Mouse (Mus musculus) heart, embryonic 11.5 days (tissue): ENCODE measurements around the gene Umps. TPM values are rescaled to one million over a fixed set of nuclear protein-coding genes. Genes with fewer than 3 reads are reported as not detected.

Experiments used
- ATAC-seq: fragments of 200-750 bp; cut with Nextera tagmentation; replicated peaks from 2 replicates; pipeline ENCODE4 v1.8.0; 2017; ENCODE audit warnings: moderate library complexity; ENCODE audit not compliant: insufficient number of reproducible peaks, low FRiP score, low TSS enrichment
- H3K27ac ChIP-seq: fragments of 300-500 bp; sonication (generic); 2 replicates; pipeline ENCODE4 v1.5.1; 2014; ENCODE audit warnings: mild to moderate bottlenecking, low read depth, low read length
- H3K27me3 ChIP-seq: fragments of 300-500 bp; sonication (generic); 2 replicates; pipeline ENCODE4 v1.6.1; 2014; ENCODE audit warnings: mild to moderate bottlenecking, low read length, mixed read lengths; ENCODE audit not compliant: control insufficient read depth, insufficient read depth
- H3K36me3 ChIP-seq: fragments of 300-500 bp; sonication (generic); 2 replicates; pipeline ENCODE4 v1.6.1; 2014; ENCODE audit warnings: mild to moderate bottlenecking, low read length, moderate library complexity, mixed read lengths; ENCODE audit not compliant: control insufficient read depth, insufficient read depth
- H3K4me1 ChIP-seq: fragments of 300-500 bp; sonication (generic); 2 replicates; pipeline ENCODE4 v1.6.1; 2014; ENCODE audit warnings: low read length; ENCODE audit not compliant: control insufficient read depth, insufficient read depth
- H3K4me2 ChIP-seq: fragments of 300-500 bp; sonication (generic); 2 replicates; pipeline ENCODE4 v1.6.1; 2014; ENCODE audit warnings: mild to moderate bottlenecking, moderate library complexity
- H3K4me3 ChIP-seq: fragments of 300-500 bp; sonication (generic); 2 replicates; pipeline ENCODE4 v1.5.1; 2014; ENCODE audit warnings: low read depth, low read length
- H3K9ac ChIP-seq: fragments of 300-500 bp; sonication (generic); 2 replicates; pipeline ENCODE4 v1.6.1; 2014; ENCODE audit warnings: mild to moderate bottlenecking, low read depth, low read length, moderate library complexity
- H3K9me3 ChIP-seq: fragments of 300-500 bp; sonication (generic); replicated peaks from 2 replicates; pipeline ENCODE4 v1.6.1; 2016; ENCODE audit warnings: low read length; ENCODE audit not compliant: control insufficient read depth
- WGBS: fragments of 180-500 bp; shearing (Covaris S2); extraction: QIAGEN DNeasy Blood & Tissue Kit; methylation state at CpG from one replicate; pipeline ENCODE4 v1.1.7; 2014; ENCODE audit not compliant: insufficient replicate concordance; 5-methylcytosine and 5-hydroxymethylcytosine counted together
- polyA plus RNA-seq: library from polyadenylated mRNA; unstranded; fragments of >200 nt; fragmentation: Nextera tagmentation; extraction: Ambion mirVana; gene quantifications from 2 replicates; pipeline ENCODE4 v1.2.1, GENCODE M21; 2014

Gene Umps
- polyA plus RNA-seq, 1 experiment from 2014 or later: 43.0 TPM

DNA sequence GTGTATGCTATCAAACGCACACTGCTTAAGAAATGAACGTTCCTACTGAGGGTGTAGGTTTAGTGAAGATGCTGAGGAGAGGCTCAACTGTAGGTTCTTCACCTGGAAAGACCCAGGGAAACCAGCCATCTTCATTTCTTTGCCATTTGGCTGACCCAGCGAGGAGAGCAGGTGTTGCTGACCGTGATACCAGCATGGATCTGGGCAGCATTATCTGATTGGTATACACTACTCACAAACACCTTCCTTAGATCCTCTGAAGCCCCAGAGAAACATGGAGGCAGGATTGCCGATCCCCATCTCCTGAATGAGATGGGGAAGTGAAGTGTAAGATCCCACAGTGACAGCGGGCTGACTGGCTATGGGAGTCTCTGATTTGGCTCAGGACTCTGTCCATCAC is 31.2 kb upstream of the Umps start:
- Histone ChIP-seq H3K27me3 (no peaks in the 10 kb centered on the region), H3K9me3 (no peaks in the 10 kb centered on the region), H3K27ac (no peak overlapping the region), H3K4me2 (no peak overlapping the region), H3K4me3 (no peak overlapping the region), H3K9ac (no peak overlapping the region), H3K36me3 (no peaks in the 10 kb centered on the region), H3K4me1 (peaks cover under 1% of the 10 kb centered on the region; the same call in 1 of the 2 replicates)
- ATAC-seq: no peak
- WGBS: 69% methylated on average over 6 of the region's 6 CpGs

DNA sequence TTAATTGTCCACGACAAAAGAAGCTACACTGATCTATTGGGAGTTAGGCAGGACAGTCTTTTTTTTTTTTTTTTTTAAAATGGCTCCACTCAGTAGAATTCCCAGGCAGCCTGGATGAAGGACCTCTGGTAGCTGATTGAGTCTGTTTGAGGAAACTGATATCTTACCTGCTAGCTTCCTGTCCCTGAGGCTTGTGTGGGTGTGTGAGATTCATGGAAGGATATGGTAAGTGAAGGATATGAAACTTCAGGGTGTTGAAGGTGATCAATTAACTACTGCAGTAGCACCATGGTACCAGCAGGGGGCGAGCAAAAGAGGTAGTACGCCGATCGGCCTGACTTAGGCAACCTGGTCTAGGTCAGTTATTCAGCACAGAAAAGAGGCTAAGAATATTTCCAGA is 29.2 kb upstream of the Umps start:
- Histone ChIP-seq H3K9me3 (no peaks in the 10 kb centered on the region), H3K4me1 (no peaks in the 10 kb centered on the region), H3K27ac (no peak overlapping the region), H3K4me2 (no peak overlapping the region), H3K4me3 (no peak overlapping the region), H3K9ac (no peak overlapping the region), H3K27me3 (no peaks in the 10 kb centered on the region), H3K36me3 (no peaks in the 10 kb centered on the region)
- ATAC-seq: no peak
- 11% methylated on average over 5 of the region's 5 CpGs for WGBS

DNA sequence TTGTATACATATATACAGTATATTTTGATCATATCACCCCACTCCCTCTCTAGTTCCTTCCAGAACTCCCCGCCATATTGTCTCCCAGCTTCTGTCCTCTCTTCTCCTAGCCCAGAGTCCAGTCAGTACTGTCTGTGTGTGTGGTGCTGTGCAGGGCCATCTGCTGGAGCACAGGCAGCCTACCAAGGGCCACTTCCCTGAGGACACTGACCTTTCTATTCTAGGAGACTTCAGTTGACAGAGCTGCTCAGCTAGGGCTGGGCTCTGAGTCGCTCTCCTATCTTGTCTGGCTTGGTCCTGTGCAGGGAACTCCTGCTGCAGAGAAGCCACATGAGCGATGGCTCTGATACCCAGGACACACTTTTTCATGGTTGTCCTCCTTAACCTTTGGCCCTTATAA is 28.7 kb upstream of the Umps start:
- ATAC-seq: no peak
- 62% methylated on average over 3 of the region's 3 CpGs for WGBS
- H3K27me3 ChIP-seq: no peaks in the 10 kb centered on the region

DNA sequence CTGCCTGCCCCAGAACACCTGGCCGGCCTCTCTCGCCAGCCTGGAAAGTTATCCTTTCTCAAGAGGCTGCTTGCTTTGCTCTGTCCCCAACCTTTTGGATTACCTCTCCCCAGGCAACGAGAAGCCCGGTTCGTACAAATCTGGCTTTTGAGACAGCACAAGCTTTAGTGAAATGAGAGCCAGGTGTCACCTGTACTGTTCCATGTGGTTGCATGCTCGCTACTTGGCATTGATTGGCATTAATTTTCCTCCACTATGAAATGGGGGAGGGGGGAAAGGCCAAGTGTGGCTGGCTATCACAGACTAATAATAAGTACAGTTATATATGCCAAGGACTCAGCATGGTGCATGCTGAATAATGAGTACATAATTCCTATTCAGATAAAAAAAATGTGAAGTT is 27.5 kb upstream of the Umps start:
- H3K9me3 ChIP-seq: no peaks in the 10 kb centered on the region
- H3K4me3 ChIP-seq: no peak overlapping the region
- H3K27ac ChIP-seq: no peak overlapping the region
- WGBS: 89% methylated on average over 6 of the region's 6 CpGs
- no peak for ATAC-seq
- no peak overlapping the region for H3K4me2 ChIP-seq
- no peaks in the 10 kb centered on the region for H3K4me1 ChIP-seq
- H3K9ac ChIP-seq: no peak overlapping the region
- H3K27me3 ChIP-seq: no peaks in the 10 kb centered on the region
- H3K36me3 ChIP-seq: no peaks in the 10 kb centered on the region

More for the DNA sequence above, 28.7 kb upstream of the Umps start:
- no peak overlapping the region for H3K9ac ChIP-seq
- H3K4me1 ChIP-seq: no peaks in the 10 kb centered on the region
- no peak overlapping the region for H3K27ac ChIP-seq
- H3K4me2 ChIP-seq: no peak overlapping the region
- H3K9me3 ChIP-seq: no peaks in the 10 kb centered on the region
- H3K36me3 ChIP-seq: no peaks in the 10 kb centered on the region
- H3K4me3 ChIP-seq: no peak overlapping the region

DNA sequence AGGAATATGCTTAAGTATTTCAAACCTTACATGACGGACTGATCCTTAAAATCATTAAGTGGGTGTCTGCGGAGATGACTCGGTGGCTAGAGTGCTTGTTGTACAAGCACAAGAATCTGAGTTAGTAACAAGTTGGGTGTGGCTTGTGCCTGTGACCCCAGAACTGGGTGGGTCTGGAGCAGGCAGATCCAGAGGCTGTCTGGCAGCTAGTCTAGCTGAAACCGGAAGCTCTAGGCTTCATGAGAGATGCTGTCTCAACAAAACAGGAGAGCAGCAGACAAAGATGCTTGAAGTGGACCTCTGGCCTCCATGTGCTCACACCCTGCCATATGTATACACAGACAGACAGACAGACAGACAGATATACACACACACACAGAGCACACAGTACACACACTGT is 23.9 kb upstream of the Umps start:
- Histone ChIP-seq H3K36me3 (no peaks in the 10 kb centered on the region), H3K9ac (no peak overlapping the region), H3K4me3 (no peak overlapping the region), H3K27me3 (no peaks in the 10 kb centered on the region), H3K27ac (no peak overlapping the region), H3K4me1 (no peaks in the 10 kb centered on the region), H3K9me3 (no peaks in the 10 kb centered on the region), H3K4me2 (no peak overlapping the region)
- 66% methylated on average over 4 of the region's 4 CpGs for WGBS
- ATAC-seq: no peak

DNA sequence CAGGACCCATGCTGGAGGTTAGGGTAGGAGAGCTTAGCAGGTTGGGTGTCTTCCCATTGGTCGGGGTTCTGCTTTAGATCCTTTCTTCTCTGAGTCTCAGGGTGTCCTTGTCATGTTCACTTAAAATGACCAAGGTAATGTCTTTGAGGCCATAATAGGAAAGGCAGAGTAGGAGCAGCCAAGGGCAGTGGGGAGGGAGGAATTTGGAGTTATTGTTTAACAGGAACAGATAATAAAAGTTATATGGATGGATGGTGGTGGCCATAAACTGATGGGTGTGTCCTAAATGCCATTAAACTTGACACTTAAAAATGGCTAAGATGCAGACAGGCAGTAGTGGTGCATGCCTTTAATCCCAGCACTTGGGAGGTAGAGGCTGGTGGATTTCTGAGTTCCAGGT is 22.3 kb upstream of the Umps start:
- no peak for ATAC-seq
- Histone ChIP-seq H3K4me3 (no peak overlapping the region), H3K9ac (no peak overlapping the region), H3K9me3 (no peaks in the 10 kb centered on the region), H3K27ac (no peak overlapping the region), H3K4me1 (no peaks in the 10 kb centered on the region), H3K27me3 (no peaks in the 10 kb centered on the region), H3K4me2 (no peak overlapping the region), H3K36me3 (no peaks in the 10 kb centered on the region)
- 100% methylated on average over 1 of the region's 1 CpGs for WGBS

DNA sequence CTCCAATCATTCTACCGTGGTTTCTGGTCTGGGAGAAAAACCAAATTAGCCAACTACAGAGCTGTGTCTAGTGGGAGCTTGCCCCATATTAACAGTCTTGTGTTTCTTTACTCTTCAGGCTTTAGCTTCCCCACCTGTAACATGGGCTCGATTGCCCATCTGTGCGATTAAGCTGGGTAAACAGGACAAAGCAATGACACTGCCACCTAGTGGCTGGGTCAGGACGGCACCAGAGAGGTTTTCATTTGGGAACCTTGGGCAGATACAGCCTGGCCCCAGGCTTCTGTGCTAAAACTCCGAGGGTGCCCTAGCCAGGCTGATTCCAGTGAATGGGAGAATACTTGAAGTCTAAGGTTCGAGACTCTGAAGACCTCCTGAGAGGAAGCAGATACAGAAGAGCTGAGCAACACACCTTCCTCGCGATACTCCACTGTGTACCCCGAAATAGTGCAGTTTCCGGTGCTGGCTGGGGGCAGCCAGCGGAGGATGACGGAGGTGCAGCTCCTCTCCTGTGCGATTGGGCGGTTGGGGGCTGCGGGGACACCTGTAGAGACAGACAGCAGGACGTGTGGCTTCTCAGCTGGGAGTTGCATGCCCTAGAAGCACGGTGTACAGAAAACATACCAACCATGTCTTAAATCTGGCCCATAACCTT is 21.6 kb upstream of the Umps start:
- Histone ChIP-seq H3K36me3 (no peaks in the 10 kb centered on the region), H3K9me3 (no peaks in the 10 kb centered on the region), H3K4me1 (no peaks in the 10 kb centered on the region), H3K27ac (no peak overlapping the region), H3K4me3 (no peak overlapping the region), H3K9ac (no peak overlapping the region), H3K27me3 (no peaks in the 10 kb centered on the region), H3K4me2 (no peak overlapping the region)
- WGBS: 52% methylated on average over 17 of the region's 17 CpGs
- ATAC-seq: no peak

DNA sequence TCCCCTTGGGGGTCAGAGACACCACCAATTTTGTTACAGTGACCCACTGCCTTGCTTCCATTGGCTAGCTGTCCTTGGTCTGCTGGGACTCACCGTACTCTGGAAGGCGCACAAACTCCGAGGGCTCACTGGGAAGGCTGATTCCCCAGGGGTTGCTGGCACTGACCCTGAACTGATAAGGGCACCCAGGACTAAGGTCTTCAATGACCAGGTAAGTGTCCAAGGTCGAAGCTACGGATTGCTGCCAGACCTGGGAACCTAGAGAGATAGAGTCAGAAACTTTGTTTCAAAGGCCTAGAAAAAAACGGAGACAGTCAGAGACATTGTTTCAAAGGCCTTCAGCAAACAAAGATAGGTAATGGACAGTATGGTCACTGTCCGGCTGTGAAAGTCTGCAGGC is 20.2 kb upstream of the Umps start:
- H3K27me3 ChIP-seq: no peaks in the 10 kb centered on the region
- WGBS: 80% methylated on average over 7 of the region's 7 CpGs
- no peak overlapping the region for H3K27ac ChIP-seq
- no peaks in the 10 kb centered on the region for H3K4me1 ChIP-seq
- H3K9me3 ChIP-seq: no peaks in the 10 kb centered on the region
- H3K9ac ChIP-seq: no peak overlapping the region
- no peak overlapping the region for H3K4me3 ChIP-seq
- no peak overlapping the region for H3K4me2 ChIP-seq
- no peak for ATAC-seq
- no peaks in the 10 kb centered on the region for H3K36me3 ChIP-seq

DNA sequence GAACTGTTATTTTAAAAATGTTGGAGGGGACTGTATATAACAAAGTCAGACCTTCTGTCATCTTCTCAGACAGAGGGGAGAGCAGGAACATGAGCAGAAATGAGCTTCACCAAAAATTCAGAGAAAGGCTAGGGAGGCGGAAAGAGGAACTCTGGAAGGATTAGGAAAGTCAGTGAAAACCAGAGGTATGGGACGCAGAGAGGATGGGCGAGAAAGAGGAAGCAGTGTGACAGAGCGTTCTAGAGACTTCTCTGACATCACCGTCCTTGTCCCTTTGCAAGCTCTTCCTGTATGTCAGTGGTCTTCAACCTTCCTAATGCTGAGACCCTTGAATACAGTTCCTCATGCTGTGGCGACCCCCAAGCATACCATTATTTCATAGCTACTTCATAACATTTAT is 18.5 kb upstream of the Umps start:
- ATAC-seq: no peak
- WGBS: 73% methylated on average over 6 of the region's 6 CpGs

More for the DNA sequence above, 18.5 kb upstream of the Umps start:
- no peak overlapping the region for H3K27ac ChIP-seq
- H3K9me3 ChIP-seq: no peaks in the 10 kb centered on the region
- no peak overlapping the region for H3K4me2 ChIP-seq
- no peak overlapping the region for H3K4me3 ChIP-seq
- no peaks in the 10 kb centered on the region for H3K36me3 ChIP-seq
- no peaks in the 10 kb centered on the region for H3K4me1 ChIP-seq
- H3K27me3 ChIP-seq: no peaks in the 10 kb centered on the region
- H3K9ac ChIP-seq: no peak overlapping the region
